Mouse (Mus musculus) intestine, postnatal 0 days (tissue): ENCODE results near the gene Runx1. TPM values are rescaled to one million over a fixed set of nuclear protein-coding genes. Genes with fewer than 3 reads are reported as not detected.

Source experiments
- ATAC-seq: fragments of 200-750 bp; cut with Nextera tagmentation; 2 replicates; pipeline ENCODE4 v1.8.0; 2017; ENCODE audit warnings: mild to moderate bottlenecking, moderate TSS enrichment, moderate library complexity
- H3K27ac ChIP-seq: fragments of 300-500 bp; sonication (generic); 2 replicates; pipeline ENCODE4 v1.5.1; 2014; ENCODE audit warnings: mild to moderate bottlenecking, low read depth, low read length, moderate library complexity
- H3K27me3 ChIP-seq: fragments of 300-500 bp; sonication (generic); replicated peaks from 2 replicates; pipeline ENCODE4 v1.6.1; 2014; ENCODE audit warnings: low read length, mixed read lengths; ENCODE audit not compliant: control insufficient read depth, insufficient read depth
- H3K36me3 ChIP-seq: fragments of 300-500 bp; sonication (generic); 2 replicates; pipeline ENCODE4 v1.6.1; 2014; ENCODE audit warnings: mild to moderate bottlenecking, moderate library complexity; ENCODE audit not compliant: control insufficient read depth, insufficient read depth
- H3K4me1 ChIP-seq: fragments of 300-500 bp; sonication (generic); replicated peaks from 2 replicates; pipeline ENCODE4 v1.6.1; 2014; ENCODE audit warnings: antibody characterized with exemption, low read length, mixed read lengths; ENCODE audit not compliant: control insufficient read depth, insufficient read depth
- H3K4me2 ChIP-seq: fragments of 300-500 bp; sonication (generic); replicated peaks from 2 replicates; pipeline ENCODE4 v1.6.1; 2014; ENCODE audit warnings: low read depth, mild to moderate bottlenecking, moderate library complexity
- H3K4me3 ChIP-seq: fragments of 300-500 bp; sonication (generic); 2 replicates; pipeline ENCODE4 v1.5.1; 2014; ENCODE audit warnings: low read depth, low read length
- H3K9ac ChIP-seq: fragments of 300-500 bp; sonication (generic); 2 replicates; pipeline ENCODE4 v1.6.1; 2014; ENCODE audit warnings: mild to moderate bottlenecking, low read depth, low read length
- H3K9me3 ChIP-seq: fragments of 300-500 bp; sonication (generic); 2 replicates; pipeline ENCODE4 v1.6.1; 2016; ENCODE audit warnings: mixed run types; ENCODE audit not compliant: control insufficient read depth
- CTCF ChIP-seq: sonication (generic); IDR thresholded peaks from 2 replicates; pipeline ENCODE4 v1.5.1; 2016; ENCODE audit warnings: low read depth, mild to moderate bottlenecking, control low read depth, antibody characterized with exemption, moderate library complexity
- WGBS: fragments of 180-500 bp; shearing (Covaris S2); extraction: QIAGEN DNeasy Blood & Tissue Kit; methylation state at CpG from one replicate; pipeline ENCODE4 v1.1.7; 2014; 5-methylcytosine and 5-hydroxymethylcytosine counted together
- polyA plus RNA-seq: library from polyadenylated mRNA; unstranded; fragments of >200 nt; fragmentation: Nextera tagmentation; extraction: Ambion mirVana; gene quantifications from 2 replicates; pipeline ENCODE4 v1.2.1, GENCODE M21; 2015

The Runx1 gene
- polyA plus RNA-seq, 1 experiment from 2014 or later = 1.7 TPM

DNA sequence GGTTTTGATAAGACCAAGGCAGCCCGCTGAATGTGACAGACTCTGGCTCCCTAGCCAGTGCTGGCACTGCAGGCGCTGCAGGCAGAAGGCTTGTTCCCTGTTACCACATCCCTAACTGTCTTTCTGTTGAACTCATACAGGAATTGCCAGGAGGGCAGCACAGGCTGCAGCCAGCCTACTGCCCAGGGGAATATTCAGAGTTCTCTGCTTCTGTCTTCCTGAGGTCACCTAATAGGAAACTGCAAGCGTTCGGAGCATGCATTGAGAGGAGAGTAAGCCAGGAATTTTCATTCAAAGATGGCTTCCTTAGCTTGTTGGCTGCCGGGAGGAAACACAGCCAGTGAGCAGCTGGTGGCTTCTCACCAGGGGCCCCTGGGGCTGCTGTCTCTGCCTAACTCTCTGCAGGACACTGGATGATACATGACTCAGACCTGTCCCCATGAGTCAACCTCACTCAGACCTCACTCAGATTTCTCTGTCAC lies 2.5 kb downstream of the Runx1 start:
- Histone ChIP-seq H3K4me2 (no peak overlapping the region), H3K4me3 (no peak overlapping the region), H3K27me3 (no peaks in the 10 kb centered on the region), H3K27ac (no peak overlapping the region), H3K9ac (no peak overlapping the region), H3K9me3 (no peaks in the 10 kb centered on the region), H3K36me3 (no peaks in the 10 kb centered on the region), H3K4me1 (no peaks in the 10 kb centered on the region)
- TF ChIP-seq CTCF = no peak
- WGBS = 51% methylated on average over 5 of the region's 5 CpGs
- no peak for ATAC-seq

DNA sequence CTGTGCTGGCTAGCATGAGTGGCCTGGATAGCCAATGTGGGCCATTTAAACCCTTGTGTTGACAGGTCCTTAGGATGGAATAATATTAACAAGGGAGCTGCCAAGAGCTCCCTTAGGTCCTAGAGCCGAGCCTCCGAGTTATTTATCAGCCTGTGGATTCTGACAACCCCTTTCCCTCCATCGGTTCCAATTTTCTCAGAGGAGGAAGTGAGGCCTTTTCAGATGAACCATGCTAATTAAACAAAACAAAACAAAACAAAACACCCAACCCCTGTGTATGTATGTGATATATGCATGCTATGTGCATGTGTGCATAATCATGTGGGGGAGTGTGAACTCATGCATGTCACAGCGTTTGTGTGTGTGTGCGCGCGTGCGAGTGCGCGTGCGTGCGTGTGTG lies 3.3 kb downstream of the Runx1 start:
- Histone ChIP-seq H3K9ac (no peak overlapping the region), H3K4me1 (no peaks in the 10 kb centered on the region), H3K4me3 (no peak overlapping the region), H3K9me3 (no peaks in the 10 kb centered on the region), H3K27ac (no peak overlapping the region), H3K4me2 (no peak overlapping the region), H3K27me3 (no peaks in the 10 kb centered on the region), H3K36me3 (no peaks in the 10 kb centered on the region)
- WGBS = 78% methylated on average over 12 of the region's 12 CpGs
- ATAC-seq = no peak
- TF ChIP-seq CTCF = no peak

DNA sequence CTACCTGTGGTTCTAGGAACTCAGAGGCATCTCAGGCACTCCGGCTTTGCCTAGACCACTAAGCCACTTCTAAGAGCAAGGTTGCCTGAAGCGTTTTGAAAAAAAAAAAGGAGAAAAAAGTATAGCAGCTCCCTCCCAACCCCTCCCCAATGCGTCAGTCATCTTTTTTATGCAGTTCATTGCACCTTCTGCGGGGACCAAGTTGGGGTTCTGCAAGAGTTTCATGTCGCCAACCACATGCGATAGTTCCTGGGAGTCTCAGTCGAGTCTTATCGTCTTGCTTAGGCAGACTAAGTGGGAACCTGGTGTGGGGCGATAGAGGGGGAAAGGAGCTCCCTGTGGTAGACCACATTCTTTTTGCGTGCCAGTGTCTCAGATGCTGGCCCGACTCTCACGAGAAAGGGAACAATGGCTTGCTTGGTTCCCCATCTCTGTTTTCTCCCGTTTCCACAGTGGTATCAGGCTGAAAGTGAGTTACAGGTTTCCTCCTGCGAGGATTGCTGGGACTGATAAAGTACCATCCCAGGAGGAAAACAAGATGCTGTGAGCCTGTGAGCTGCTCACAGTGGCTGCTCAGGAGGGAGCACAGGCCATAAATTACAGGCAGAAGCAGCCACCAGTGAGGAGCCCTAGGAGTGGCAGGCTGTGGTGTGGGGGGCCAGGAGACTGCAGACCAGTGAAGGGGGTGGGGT lies 3.9 kb downstream of the Runx1 start:
- Histone ChIP-seq H3K36me3 (no peaks in the 10 kb centered on the region), H3K4me2 (no peak overlapping the region), H3K27ac (no peak overlapping the region), H3K4me3 (no peak overlapping the region), H3K9ac (no peak overlapping the region), H3K27me3 (no peaks in the 10 kb centered on the region), H3K4me1 (no peaks in the 10 kb centered on the region), H3K9me3 (no peaks in the 10 kb centered on the region)
- no peak for TF ChIP-seq CTCF
- no peak for ATAC-seq
- WGBS = 73% methylated on average over 14 of the region's 14 CpGs

DNA sequence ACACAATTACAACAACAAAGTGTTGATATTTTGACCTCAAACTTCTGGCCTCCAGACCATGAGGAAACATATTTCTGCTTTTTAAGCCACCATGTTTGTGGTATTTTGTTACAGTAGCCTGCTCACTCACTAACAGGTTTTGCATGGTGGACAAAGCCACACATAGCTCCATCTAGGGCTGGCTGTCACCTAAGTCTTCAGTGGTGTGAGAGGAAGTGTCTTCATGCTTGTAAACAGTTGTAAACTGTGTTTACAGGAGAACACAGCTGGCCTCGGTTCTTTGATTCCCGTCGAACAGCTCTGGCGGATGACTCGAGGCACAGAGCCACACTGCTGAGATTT lies 4.4 kb downstream of the Runx1 start:
- no peak for TF ChIP-seq CTCF
- Histone ChIP-seq H3K27me3 (no peaks in the 10 kb centered on the region), H3K36me3 (no peaks in the 10 kb centered on the region), H3K4me2 (no peak overlapping the region), H3K4me1 (no peaks in the 10 kb centered on the region), H3K27ac (no peak overlapping the region), H3K9ac (no peak overlapping the region), H3K4me3 (no peak overlapping the region), H3K9me3 (no peaks in the 10 kb centered on the region)
- WGBS = 53% methylated on average over 5 of the region's 5 CpGs
- no peak for ATAC-seq

DNA sequence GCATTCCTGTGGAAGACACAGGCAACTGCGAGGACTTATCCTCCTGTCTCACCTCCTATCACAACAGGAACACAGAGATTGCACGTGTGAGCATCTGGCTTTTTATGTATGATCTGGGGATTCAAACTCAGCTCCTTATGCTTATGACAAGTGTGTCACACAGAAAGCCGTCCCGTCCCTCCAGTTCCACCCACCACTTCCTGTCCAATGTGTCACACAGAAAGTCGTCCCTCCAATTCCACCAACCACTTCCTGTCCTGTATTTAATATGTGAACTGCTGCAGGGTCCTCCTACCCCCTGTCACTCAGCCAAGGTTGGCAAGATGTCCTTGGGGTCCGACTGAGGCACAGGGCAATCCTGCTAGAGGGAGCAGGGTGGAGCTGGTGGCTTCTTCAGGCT lies 5.5 kb downstream of the Runx1 start:
- WGBS = 82% methylated on average over 6 of the region's 6 CpGs
- no peak for ATAC-seq
- no peak for TF ChIP-seq CTCF
- no peak overlapping the region for H3K4me2 ChIP-seq
- H3K36me3 ChIP-seq = no peaks in the 10 kb centered on the region
- H3K9me3 ChIP-seq = no peaks in the 10 kb centered on the region
- H3K4me1 ChIP-seq = no peaks in the 10 kb centered on the region
- H3K4me3 ChIP-seq = no peak overlapping the region
- no peak overlapping the region for H3K9ac ChIP-seq
- H3K27me3 ChIP-seq = no peaks in the 10 kb centered on the region
- no peak overlapping the region for H3K27ac ChIP-seq

DNA sequence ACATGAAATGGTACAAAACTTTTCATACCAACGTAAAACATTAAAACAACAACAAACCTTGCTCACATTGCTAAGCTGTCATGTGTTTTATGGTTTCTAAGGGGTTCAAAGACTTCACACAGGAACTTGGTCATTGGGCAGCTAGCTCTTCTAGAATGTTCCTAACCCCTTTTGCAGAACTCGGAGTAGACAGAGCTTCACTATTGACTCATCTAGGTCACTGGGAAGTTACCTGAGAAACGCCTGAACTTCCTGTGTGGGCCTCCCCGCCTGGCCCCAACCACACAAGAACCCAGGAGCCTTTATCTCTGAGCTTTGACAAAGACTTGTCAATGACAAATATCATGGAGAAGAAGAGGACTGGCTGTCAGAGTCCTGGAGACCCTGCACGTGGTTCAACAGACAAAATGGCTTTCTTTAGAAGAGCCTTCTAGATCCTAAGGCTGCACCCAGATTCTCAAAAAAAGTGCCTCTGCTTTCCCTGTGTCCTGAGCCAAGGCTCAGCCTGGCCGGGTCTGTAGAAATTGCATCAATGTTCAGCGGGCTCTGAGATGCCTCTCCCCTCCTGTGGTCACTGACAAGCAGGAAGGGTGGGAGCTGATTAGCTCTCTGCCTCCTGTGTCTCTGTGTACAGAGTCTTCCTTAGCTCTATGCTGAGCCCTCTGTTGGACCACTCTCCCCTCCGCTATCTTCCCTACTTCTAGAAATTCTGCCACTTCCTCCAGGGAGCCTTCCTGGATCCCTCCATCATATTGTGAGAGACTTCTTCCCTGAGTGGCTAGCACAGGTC lies 7.3 kb downstream of the Runx1 start:
- 66% methylated on average over 8 of the region's 8 CpGs for WGBS
- Histone ChIP-seq H3K4me2 (no peak overlapping the region), H3K9ac (no peak overlapping the region), H3K27ac (no peak overlapping the region), H3K4me1 (no peaks in the 10 kb centered on the region), H3K9me3 (no peaks in the 10 kb centered on the region), H3K4me3 (no peak overlapping the region), H3K36me3 (no peaks in the 10 kb centered on the region), H3K27me3 (no peaks in the 10 kb centered on the region)
- TF ChIP-seq CTCF = no peak
- ATAC-seq = no peak
